10 mouse cellular contexts compared by ENCODE assay signal in genomic region chr5:64807159-64807558, GRCm38 (mm10). TPM values are rescaled to one million over a fixed set of nuclear protein-coding genes. Genes with fewer than 3 reads are reported as not detected.
A peak's percentile ranks its signal among the peaks of the same experiment; 100 is the strongest.
DNase-seq lines count a peak whose midpoint lies in the region; ATAC-seq and TF ChIP-seq lines count a peak whose summit lies in the region.
"Had no signal": no experiment of that assay in that cellular context is flagged by ENCODE, and none has a peak within 500 bp of the region (broad histone marks: within the 10 kb centered on the region; RNA-seq: fewer than 3 reads in every experiment).

No protein-coding gene starts in this region.

- TF ChIP-seq CTCF in heart, adult 2 months (IDR thresholded peaks at IDR 0.05), result no peak
- TF ChIP-seq CTCF in small intestine, adult 2 months (IDR thresholded peaks at IDR 0.05; ENCODE audit: extremely low read depth, insufficient read length, insufficient replicate concordance, low read depth, low read length), result no peak

- H3K27me3 ChIP-seq in heart, adult 2 months (ENCODE audit: control insufficient read depth, insufficient read depth, low read length), result no peaks in the 10 kb centered on the region
- H3K27me3 ChIP-seq in liver, embryonic 11.5 days (replicated peaks; ENCODE audit: control insufficient read depth, insufficient read depth, low read length), result no peaks in the 10 kb centered on the region
- no peaks in the 10 kb centered on the region for H3K27me3 ChIP-seq in small intestine, adult 2 months (ENCODE audit: control insufficient read depth, insufficient read depth, low read length)
- H3K27me3 ChIP-seq: embryonic facial prominence, embryonic 15.5 days; midbrain, embryonic 12.5 days had no signal

- H3K4me1 ChIP-seq in heart, adult 2 months (ENCODE audit: control insufficient read depth, insufficient read depth, low read length), result peaks cover 21% of the 10 kb centered on the region
- peaks cover 73% of the 10 kb centered on the region for H3K4me1 ChIP-seq in liver, embryonic 11.5 days (replicated peaks; ENCODE audit: control insufficient read depth, insufficient read depth, low read length)
- peaks cover 32% of the 10 kb centered on the region for H3K4me1 ChIP-seq in small intestine, adult 2 months (ENCODE audit: control insufficient read depth, insufficient read depth, insufficient read length, low read length)

- H3K27ac ChIP-seq in heart, adult 2 months, result peak overlapping the region; percentile 99
- no peak overlapping the region for H3K27ac ChIP-seq in liver, embryonic 11.5 days (ENCODE audit: low read depth, low read length)
- 0 out of 2 replicates have a peak overlapping the region, but pooled peaks have one; percentile 35 for H3K27ac ChIP-seq in small intestine, adult 2 months (ENCODE audit: insufficient read depth, low read depth, low read length)

- H3K36me3 ChIP-seq in heart, adult 2 months (ENCODE audit: control insufficient read depth, insufficient read depth, low read length), result peaks cover 22% of the 10 kb centered on the region
- H3K36me3 ChIP-seq in liver, embryonic 11.5 days (ENCODE audit: control insufficient read depth, insufficient read depth, low read length), result peaks cover 11% of the 10 kb centered on the region
- H3K36me3 ChIP-seq in small intestine, adult 2 months (ENCODE audit: control insufficient read depth, insufficient read depth, low read length), result peaks cover 9% of the 10 kb centered on the region
- H3K36me3 ChIP-seq: midbrain, embryonic 12.5 days had no signal

- intact Hi-C loops in heart, adult 2 months (cut with DNase I), result no loop called here

- TF ChIP-seq POLR2A in heart, adult 2 months (IDR thresholded peaks at IDR 0.05; ENCODE audit: insufficient read depth, low read depth, low read length), result no peak
- no peak for TF ChIP-seq POLR2A in small intestine, adult 2 months (IDR thresholded peaks at IDR 0.05; ENCODE audit: low read depth, low read length)

- DNase-seq in heart, adult 2 months, result peak in 1 of 2 experiments; percentile 17
- no peak for DNase-seq in heart, postnatal 4 days
- no peak for DNase-seq in liver, embryonic 11.5 days (ENCODE audit: low spot score)
- no peak for DNase-seq in liver
- DNase-seq in induced T-regulatory cell, adult 2 months (ENCODE audit: low read depth), result peak; percentile 67
- no peak for DNase-seq in gastrocnemius, postnatal 25 days
- DNase-seq in cerebellum, adult 8-10 months, result no peak

- H3K9ac ChIP-seq in heart, adult 2 months (ENCODE audit: low read depth, low read length), result no peak overlapping the region
- no peak overlapping the region for H3K9ac ChIP-seq in liver, embryonic 11.5 days (ENCODE audit: low read depth, low read length)
- H3K9ac ChIP-seq: embryonic facial prominence, embryonic 15.5 days had no signal

- H3K4me3 ChIP-seq in heart, adult 2 months, result peak overlapping the region; percentile 58
- no peak overlapping the region for H3K4me3 ChIP-seq in liver, embryonic 11.5 days (ENCODE audit: low read depth, low read length)
- no peak overlapping the region for H3K4me3 ChIP-seq in small intestine, adult 2 months (ENCODE audit: low read depth, low read length)

- ATAC-seq in liver, embryonic 11.5 days (replicated peaks; ENCODE audit: low FRiP score), result no peak

- peaks cover 1% of the 10 kb centered on the region; the same call in 1 of the 2 replicates for H3K79me2 ChIP-seq in heart, adult 2 months (replicated peaks; ENCODE audit: control insufficient read depth, insufficient read depth, low read length)

- WGBS in heart, adult 2 months, result 33% methylated on average over 3 of the region's 3 CpGs
- WGBS in liver, embryonic 11.5 days, result 42% methylated on average over 3 of the region's 3 CpGs
- WGBS in small intestine, adult 2 months, result 20% methylated on average over 3 of the region's 3 CpGs

- H3K4me2 ChIP-seq in liver, embryonic 11.5 days, result peak overlapping the region; percentile 73

- TF ChIP-seq EP300 in heart, adult 2 months (IDR thresholded peaks at IDR 0.05; ENCODE audit: insufficient read depth, low read depth, low read length), result no peak

- no peaks in the 10 kb centered on the region for H3K9me3 ChIP-seq in liver, embryonic 11.5 days (ENCODE audit: control insufficient read depth, low read length)
- H3K9me3 ChIP-seq: embryonic facial prominence, embryonic 15.5 days; midbrain, embryonic 12.5 days had no signal

RNA-seq across cellular contexts. Expression of gene Klf3, which starts 4.0 kb away (rescaled TPM):
- 10 to 100 TPM; 41.4 to 46.6 TPM for total RNA-seq in heart, adult 2 months (2021)
- polyA plus RNA-seq in heart, adult 2 months (2012; rRNA removed), result 34.3 and 41.8 TPM in 2 replicates
- total RNA-seq in heart, postnatal 4 days (2021), result 10 to 100 TPM; 73.2 to 76.3 TPM
- polyA plus RNA-seq in liver, embryonic 11.5 days (2014; fragmentation: Nextera tagmentation; extraction: Ambion mirVana), result 66.9 and 68.7 TPM in 2 replicates
- 52.4 and 170 TPM in 2 replicates for polyA plus RNA-seq in small intestine, adult 2 months (2012; rRNA removed)
- 10 to 100 TPM; 12.6 to 17.5 TPM for total RNA-seq in gastrocnemius, postnatal 25 days (2021)
